Mouse (Mus musculus) layer of hippocampus, postnatal 25 days (tissue): ENCODE results near the gene Plekha6. TPM values are rescaled to one million over a fixed set of nuclear protein-coding genes. Genes with fewer than 3 reads are reported as not detected.
"Not testable (repeated sequence)": the region's sequence is repeated elsewhere in the genome, so short reads cannot be mapped to it uniquely, and the experiment has no call there.

Source experiments
- DNase-seq, 2 experiments: peaks; one replicate each; pipeline ENCODE4 v3.0.0; 2022; ENCODE audit warnings: mixed read lengths in 2 of 2, low spot score in 1 of 2; ENCODE audit errors: extremely low spot score in 1 of 2
- total RNA-seq, 2 experiments: library from RNA; stranded (reverse); gene quantifications; 2 replicates each; pipeline ENCODE4 v1.2.3; 2021

Plekha6 gene
- total RNA-seq, 2 experiments from 2014 or later: 34.4 to 52.1 TPM

DNA sequence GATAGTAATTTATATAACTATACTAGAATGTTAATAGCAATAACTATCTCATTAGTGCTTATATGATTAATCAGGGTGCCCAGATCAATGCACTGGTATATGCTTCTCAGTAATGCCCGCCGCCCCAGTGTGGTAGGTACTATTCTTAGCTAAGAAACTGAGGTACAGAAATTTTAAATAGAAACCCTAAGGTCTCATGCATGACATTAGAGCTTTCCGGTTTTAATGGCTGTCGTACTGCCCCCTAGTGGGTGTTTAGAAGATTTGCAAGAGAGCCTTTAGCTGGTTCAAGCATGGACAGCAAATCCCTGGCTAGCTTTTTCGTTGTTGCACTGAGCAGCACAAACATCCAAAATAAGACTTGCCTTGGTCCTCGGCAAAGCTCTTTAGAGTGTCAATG, 143.3 kb downstream of the Plekha6 start:
- peak in 1 of 2 experiments; percentile 26 for DNase-seq

DNA sequence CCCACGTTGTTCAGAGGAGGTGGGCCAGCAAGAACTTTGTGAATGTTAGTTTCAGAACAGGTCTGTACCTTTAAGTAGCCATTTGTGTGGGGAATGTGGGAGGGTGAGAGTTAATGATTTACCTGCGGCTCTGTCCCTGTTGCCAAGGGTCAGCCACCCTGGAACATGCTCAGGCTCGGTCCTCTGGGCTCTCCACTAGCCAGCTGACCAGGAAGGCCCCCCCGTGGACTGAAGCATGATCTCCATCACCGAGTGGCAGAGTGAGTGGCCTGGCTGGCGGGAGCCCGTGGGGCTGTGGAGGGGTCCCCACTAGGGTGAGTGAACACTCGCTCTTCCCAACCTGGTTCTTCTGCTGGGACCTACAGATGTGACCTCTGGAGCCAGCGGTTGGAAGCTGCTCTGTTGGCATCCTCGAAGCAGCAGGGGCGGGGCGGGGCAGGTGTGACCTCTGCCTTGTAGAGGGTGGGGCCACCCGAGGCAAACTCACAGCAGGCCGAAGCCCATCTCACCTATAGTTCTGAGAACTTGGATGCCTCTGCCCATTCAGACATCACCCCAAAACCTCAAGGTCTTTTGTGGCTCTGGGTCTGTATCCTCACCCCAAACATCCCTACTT, 145.8 kb downstream of the Plekha6 start, which contains the start of gene Golt1a:
Gene Golt1a, plus strand, starts transcription at position 149 of the 616 bp plus-strand sequence.
- no peak for DNase-seq

DNA sequence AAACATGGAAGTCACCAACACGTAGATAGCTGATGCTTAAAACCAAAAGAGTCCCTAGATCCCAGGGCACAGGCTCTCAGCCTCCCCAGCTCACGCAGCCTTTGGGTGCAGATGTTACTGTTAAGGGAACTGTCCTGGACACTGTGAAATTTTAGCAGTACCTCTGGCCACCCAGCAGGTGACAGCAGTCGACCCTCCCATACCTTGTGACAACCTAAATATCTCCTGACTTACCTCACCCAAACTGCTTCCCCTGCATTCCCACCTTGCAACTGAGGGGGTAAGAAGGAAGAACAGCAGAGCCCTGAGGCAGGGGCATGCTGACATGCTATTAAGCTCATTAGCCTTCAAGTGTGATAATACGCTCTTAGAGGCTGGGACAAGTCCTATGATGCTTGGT, 147.2 kb downstream of the Plekha6 start:
- DNase-seq: no peak

DNA sequence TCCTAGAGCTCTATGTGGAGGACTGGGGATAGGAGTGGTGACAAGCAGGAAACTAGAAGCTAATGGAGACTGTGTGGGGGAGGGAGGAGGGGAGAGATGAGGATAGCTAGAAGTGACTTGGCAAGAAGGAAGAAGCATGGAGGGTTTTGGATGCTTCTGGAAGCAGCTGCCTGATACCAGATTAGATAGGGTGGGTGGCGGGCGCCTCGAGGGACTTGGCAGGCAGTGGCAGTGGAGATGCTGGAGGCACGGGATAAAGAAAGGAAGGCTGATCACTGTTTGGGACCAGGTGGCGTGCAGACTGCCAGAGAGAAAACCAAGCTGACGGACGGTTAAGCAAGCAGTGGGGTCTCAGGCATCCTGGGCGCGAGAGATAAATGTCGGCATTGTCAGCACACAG, 147.9 kb downstream of the Plekha6 start:
- peak; percentile 39 to 43 for DNase-seq

DNA sequence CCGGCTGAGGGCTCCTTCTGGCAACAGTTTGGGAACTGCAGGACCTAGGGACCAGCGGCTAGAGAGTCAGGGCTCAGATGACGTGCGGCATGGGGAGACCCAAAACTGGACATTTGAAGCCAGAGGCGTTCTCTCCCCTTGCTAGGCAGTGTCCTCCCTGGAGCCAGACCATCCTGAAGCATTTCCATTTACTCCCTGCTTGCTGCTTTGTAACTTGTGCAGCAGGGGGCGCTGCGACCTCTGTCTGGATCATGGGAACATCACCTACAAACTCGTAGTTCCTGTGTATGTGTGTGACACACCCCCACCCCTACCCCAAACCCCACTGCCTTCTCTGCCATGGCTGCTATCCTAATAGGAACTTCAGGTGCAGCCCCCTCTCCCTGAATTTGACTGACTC, 150.4 kb downstream of the Plekha6 start:
- peak; percentile 56 to 78 for DNase-seq

DNA sequence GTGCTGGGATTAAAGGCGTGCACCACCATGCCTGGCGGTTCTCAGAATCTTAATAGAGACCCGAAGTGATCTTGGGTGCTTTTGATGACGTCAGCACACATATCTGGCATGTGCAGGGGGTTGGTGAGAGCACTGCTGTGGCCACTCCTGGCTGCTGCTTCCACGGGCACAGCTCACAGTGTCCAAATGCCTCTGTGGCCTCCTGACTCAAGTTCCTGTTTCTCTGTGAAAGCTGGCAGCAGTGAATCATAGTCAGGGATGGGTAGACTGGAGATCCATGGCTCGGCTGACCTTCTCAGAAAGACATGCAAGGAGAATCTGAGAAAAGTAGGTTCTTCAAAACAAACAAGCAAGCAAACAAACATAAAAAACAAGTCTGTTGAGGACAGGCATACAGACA, 151.8 kb downstream of the Plekha6 start:
- DNase-seq: no peak

DNA sequence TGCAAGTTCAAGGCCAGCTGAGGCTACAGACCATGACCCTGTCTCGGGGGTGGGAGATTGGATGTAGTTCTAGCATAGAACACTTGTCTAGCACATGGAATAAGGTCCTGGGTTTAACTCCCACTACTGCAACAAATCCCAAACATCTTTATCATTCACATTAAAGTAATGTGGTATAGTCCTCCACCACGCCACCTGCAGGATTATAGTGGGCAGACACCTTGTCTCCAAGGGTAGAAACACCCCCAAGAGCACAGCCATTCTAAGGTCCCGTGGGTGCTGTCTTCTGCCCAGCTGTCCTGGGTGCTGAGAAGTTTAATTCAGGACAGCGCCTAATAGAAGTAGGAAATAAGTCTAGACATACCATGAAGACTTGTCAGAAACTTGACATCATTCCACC, 152.6 kb downstream of the Plekha6 start:
- no peak for DNase-seq

DNA sequence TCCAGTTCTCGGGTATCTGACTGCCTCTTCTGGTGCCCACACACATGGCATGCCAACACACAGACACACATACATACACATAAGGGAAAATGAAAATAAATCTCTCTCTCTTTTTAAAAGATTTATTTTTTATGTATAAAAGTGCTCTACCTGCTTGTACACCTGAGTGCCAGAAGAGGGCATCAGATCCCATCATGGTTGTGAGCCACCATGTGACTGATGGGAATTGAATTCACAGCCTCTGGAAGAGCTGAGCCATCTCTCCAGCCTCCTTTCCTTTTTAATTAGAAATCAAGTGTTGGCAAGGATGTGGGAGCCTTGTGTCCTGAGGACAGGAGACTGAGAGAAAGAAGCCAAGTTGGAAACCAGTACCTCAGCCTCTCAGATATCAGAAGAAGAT, 153.1 kb downstream of the Plekha6 start:
- DNase-seq: no peak

DNA sequence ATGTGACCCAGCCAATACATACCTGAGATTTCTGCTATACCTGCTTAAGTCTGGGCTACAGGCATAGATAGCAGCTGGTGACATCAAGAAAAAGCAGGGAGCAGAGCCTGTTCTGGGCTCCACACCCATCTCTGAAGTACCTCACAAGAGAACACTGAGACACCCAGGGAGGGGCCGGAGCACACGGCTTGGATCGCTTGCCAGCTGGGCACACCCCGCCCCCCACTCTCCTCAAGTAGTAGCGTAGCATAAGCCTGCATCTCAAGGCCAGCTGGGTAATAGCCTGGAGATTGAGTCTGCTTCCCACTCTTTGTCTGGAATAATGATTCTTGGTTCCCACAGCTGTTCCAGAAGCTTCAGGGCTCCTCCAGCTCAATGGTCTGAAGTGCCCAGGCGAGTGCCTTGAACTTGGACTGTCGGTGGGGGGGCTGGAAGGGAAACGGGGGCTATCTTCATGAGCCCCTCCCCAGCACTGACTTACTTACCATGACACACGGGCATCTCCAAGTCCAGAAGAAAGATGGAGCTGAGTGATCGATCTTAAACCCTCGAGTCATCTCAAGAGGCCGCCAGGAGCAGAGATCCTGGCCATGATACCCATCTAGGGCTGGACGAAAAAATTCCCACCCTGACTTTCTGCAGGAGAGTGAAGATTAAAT, 157.4 kb downstream of the Plekha6 start, which contains the start of gene Kiss1:
Gene Kiss1, plus strand, starts transcription at position 609 of the 659 bp plus-strand sequence.
- DNase-seq: peak in 1 of 2 experiments; percentile 26

DNA sequence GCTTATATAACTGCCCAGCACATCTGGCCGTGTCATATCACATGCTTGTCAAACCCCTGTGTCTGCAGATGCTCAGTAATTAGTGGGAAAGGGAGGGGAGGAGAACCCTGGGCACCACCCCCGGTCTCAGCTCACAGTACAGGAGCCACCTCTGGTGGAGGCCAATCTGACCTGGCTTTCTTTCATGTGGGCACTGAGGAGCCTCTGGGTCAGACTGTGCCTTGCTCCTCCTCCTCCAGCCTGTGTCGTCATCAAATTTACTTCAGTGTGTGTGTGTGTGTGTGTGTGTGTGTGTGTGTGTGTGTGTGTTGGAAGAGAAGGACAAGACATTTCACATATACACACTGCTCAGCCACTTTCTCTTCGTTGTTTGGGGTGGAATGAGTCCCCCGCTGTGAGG, 159.3 kb downstream of the Plekha6 start:
- DNase-seq: no peak

DNA sequence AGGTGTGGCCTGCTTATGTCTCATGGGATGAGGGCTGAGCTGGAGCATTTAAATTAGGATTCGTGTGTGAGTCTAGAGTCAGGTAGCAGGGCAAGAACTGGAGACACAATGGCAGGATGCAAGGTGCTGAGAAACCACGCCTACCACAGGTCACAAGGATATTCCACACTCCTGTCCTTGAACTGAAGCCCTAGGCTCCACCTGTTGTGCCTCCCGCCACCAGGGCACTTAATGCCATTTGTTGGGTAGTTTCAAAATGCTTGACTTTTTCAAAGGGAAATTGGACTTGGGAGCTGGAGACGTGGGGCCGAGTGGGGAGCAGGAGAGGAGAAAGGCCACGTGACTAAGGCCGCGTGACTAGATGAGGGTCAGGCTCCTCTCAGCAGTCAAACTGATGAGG, 161.9 kb downstream of the Plekha6 start:
- no peak for DNase-seq

DNA sequence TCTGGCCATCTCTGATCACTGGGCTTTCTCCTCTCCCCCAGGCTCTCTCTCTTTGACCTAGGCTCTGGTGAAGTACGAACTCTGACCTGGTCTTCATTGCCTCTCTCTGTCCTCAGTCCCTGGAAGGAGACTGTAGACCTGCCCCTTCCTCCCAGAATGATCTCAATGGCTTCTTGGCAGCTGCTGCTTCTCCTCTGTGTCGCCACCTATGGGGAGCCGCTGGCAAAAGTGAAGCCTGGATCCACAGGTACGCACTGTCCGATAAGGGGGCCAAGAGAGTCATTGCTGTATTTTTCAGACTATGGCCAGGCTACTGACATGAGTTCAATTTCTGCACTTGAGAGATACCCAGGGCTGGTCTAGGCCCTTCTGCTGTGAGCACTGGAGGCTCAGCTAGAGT, 163.1 kb downstream of the Plekha6 start:
- no peak for DNase-seq

DNA sequence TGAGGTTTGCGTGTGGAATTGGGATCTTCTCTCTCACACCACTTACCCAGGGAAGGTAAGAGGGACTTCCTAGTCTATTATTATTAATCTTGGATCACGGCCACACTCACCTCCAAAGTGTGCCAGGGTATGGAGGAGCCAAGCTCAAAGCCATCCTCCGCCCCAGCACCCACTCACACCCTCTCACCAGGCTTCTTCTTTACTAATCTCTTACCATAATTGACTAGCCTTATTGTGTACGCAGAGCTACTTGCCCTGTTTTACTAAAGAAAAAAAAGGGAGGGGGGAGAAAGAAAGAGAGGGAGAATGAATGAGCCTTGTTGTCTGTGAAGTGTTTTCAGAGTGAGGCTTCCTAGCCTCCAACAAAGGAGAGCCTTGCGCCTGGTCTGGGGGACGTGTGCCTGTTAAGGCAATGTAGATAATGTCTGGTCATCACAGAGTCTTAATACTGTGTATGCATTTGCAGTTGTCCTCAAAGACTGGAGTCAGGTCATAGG, 164.3 kb downstream of the Plekha6 start:
- DNase-seq: no peak

DNA sequence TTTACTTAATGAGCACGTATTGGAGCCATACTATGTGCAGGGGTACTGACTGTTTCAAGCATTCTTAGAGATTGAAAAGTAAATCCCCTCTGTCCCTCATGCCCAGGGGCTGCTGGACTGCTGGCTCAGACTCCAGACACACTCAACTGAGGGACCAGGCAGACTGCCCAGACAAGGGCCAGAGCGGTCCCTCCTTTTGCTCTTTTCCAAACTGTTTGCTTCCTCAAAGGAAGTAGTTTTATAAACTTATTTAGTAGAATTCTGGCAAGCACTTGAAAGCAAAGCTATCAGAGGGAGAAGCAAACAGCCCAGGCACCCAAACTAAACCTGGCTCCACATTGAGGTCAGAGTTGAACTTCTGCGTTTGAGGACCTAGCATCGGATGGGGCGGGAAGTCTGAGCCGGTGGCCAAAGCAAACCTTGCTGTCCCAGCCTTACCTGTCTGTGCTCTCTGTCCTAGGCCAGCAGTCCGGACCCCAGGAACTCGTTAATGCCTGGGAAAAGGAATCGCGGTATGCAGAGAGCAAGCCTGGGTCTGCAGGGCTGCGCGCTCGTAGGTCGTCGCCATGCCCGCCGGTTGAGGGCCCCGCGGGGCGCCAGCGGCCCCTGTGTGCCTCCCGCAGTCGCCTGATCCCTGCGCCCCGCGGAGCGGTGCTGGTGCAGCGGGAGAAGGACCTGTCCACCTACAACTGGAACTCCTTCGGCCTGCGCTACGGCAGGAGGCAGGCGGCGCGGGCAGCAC, 165.1 kb downstream of the Plekha6 start:
- no peak for DNase-seq

DNA sequence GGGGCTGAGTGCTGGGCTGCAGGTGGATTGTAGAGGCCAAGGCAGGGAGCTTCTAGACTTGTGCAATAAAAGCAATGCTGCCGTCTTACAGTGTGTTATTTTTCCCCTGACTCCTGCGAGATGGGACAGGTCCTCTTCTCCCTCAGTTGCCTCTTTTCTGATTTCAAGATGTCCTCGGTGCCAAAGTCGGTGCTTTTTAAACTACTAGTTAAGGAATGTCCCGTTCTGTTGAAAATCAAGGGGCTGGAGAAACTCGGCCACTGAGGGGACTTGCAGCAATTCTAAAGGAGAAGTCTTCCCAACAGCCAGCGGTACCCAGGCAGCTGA, 165.6 kb downstream of the Plekha6 start:
- DNase-seq: no peak

DNA sequence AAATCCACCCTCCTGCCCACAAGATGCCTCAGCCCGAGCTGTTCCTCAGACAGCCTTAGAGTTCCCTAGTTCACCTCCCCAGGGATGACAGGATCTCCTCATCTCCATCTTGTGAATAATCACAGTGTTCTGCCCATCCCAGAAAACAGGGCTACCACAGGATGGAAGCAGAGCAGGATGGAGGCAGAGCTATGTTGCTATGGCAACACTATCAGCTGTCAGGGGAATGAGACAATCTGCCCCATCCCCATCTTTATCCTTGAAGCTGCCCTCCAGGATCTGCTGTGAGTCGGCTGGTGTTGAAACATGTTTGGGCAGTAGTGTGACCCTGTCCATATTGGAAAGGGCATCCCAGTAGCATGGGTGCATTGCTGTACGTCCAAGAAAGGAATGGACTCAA, 167.1 kb downstream of the Plekha6 start:
- DNase-seq: no peak

DNA sequence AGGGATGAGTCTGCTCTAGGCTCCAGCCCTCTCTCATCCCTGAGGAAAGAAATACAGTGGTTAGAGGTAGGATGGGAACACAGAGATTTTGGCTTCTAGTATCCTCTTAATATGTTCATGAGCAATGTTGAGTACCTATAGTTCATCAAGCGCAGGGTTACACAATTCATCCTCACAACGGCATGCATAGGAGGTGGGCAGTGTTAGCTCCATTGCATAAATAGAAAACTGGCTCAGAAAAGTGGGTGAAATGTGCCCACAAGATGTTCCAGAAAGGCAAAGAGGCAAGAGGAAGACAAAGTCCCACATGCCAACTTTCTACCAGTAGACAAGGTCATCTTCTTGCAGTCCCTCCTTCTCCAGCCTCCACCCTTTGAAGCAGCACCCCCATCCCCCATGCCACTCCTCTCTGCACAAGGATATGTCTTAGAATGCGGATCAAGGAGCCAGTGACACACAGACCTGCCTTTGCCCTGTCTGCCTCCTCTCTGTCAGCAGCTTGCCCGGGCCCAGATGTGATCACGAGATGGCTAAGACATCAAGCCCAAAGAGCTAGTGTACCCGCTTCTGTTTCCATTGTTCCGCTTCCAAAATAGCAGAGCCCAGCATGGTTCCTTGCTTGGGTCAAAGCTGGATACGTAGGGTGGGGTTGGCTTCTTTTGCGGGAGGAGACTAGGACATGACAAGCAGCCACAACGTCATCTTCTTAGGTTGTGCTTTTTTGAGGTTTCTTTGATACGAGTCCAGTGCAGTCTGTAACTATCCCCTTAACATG, 168.8 kb downstream of the Plekha6 start:
- no peak for DNase-seq

DNA sequence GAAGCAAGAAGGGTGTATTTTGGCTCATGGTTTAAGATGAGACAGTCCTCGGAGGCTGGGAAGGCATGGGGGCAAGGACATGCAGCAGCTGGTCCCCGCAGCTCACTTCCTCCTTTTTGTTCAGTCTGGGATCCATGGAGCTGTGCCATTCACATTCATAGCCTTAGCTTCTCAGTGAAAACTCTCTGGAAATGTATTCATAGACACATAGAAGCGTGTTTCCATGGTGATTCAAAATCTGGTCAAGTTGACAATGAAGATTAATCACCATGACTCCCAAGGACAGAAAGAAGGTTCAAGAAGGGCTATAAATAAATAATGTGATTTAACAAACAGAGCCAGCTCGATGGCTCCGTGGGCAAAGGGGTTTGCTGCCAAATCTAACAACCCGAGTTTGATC, 169.9 kb downstream of the Plekha6 start:
- DNase-seq: no peak

DNA sequence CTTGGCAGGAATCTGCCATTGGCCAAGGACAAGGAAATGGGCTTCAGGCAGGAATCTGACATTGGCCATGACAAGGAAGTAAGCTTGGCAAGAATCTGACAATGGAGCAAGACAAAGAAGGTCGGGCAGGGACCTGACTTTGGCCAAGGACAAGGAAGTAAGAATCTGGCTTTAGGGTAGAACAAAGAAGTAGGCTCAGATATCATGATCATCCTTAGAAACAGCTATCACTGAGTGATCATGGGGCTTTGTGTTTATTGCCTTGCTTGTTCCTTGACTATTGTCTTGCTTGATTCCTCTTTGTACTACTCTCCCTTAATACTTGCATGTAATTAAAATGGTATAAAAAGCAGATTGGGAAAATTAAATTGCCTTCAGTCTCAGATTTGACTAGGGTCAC, 176.4 kb downstream of the Plekha6 start:
- DNase-seq: not testable (repeated sequence)

DNA sequence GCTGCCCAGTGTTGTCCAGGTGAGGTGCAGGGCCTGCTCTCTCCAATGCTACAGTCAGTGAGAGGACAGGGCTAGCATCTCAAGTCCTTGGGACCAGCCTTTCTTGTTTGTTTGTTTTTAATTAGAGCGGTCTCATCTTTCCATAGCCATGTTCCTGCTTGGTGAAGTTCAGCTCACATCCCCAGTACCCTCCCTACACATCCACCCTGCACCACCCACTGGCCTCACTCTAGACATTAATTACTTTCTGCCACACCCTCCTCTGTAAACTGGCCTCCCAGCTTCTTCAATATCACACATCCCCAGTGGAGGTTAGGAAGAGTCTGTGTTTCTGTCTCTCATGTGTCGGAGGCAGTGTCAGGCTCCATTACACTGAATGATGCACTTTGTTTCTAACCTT, 180.3 kb downstream of the Plekha6 start:
- DNase-seq: no peak

DNA sequence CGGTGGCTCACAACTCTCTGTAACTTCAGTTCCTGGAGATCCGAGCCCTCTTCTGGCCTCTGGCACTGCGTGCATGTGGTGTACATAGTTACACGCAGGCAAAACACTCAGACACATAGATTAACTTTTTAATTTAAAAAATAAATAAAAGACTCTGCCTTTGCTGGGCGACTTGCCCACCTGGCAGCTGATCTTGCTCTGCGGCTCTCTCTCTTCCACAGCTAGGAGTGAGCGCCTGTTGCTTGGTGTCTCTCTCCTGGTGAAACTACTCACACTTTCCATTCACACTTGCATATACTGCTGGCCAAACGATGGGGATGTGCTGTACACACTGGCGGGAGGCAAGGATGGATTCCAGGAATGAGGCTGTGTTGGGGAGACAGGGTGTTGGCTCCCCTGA, 182.5 kb downstream of the Plekha6 start:
- DNase-seq: no peak
